Mouse (Mus musculus): ENCODE measurements around the gene Ccdc120.

The Ccdc120 gene

GRCm38 (mm10) chrX:7692862-7693261 is 57.8 kb downstream of the Ccdc120 start:
- DNase-seq (ENCODE audit: low spot score in 2 of 2): no peak

GRCm38 (mm10) chrX:7690486-7690885 is 60.2 kb downstream of the Ccdc120 start:
- DNase-seq (ENCODE audit: low spot score in 2 of 2): no peak

DNA sequence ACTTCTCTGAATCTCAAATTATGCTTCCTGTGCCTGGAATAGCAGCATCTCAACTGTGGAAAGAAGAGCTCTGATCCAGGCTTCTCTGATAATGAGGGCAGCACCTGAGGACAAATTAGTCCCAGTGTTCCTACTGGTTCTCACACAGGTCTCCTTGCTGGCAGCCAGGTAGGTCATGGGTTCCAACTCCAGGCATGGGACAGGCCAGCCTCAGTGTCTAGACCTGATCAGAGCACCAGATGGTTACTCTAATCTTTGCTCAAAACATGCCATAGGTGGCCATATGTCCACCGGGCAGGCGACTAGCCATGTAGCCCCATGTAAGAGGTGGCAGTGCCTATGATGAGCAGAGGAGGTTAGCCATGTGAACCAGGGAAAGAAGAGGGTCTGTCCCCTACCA is 62.4 kb downstream of the Ccdc120 start:
- no peak for DNase-seq (ENCODE audit: low spot score in 2 of 2)

Data from frontal cortex, postnatal 10 days (tissue).